Mouse (Mus musculus) C2C12 (cell line): ENCODE results near the gene Rab7.

Source experiments
- CEBPB ChIP-seq: IDR thresholded peaks from one replicate; pipeline ENCODE4 v1.6.1; 2011; ENCODE audit warnings: low read depth, mild to moderate bottlenecking, control low read depth, moderate library complexity
- CTCF ChIP-seq: IDR thresholded peaks from one replicate; pipeline ENCODE4 v1.5.1; 2011; ENCODE audit not compliant: control insufficient read depth, insufficient read depth, insufficient read length
- MAX ChIP-seq: IDR thresholded peaks from one replicate; pipeline ENCODE4 v1.6.1; 2011; ENCODE audit warnings: mild to moderate bottlenecking, control low read depth
- MYOD1 ChIP-seq: IDR thresholded peaks from one replicate; pipeline ENCODE4 v1.6.1; 2011; ENCODE audit warnings: low read depth; ENCODE audit not compliant: control insufficient read depth, insufficient read length
- USF1 ChIP-seq: IDR thresholded peaks from one replicate; pipeline ENCODE4 v1.6.1; 2011; ENCODE audit warnings: low read depth, mild to moderate bottlenecking, control low read depth, moderate library complexity

DNA sequence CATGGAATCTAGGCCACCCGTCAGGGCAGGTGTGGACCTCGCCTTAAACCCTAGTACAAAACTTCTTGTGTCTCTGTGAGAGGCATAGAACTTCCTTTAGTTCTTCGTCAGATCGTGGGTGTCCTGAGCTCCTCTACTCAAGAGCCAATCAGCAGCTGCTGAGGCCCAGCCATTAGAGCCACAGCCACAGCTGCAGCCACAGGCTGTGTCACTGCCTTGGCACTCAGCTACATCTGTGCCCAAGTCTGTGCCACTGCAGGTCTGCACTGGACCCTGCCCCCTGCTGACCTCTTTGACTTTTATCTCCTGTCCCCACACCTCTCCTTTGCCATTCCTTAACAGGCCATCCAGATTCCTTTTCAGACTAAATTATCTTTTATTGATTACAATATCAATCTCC lies 53.9 kb downstream of the Rab7 start:
- TF ChIP-seq CTCF, result no peak
- TF ChIP-seq USF1, result no peak
- TF ChIP-seq MAX, result no peak
- TF ChIP-seq CEBPB, result no peak
- TF ChIP-seq MYOD1, result peak; percentile 80
